Mouse (Mus musculus): ENCODE results near the gene Olfr551. TPM values are rescaled to one million over a fixed set of nuclear protein-coding genes. Genes with fewer than 3 reads are reported as not detected.

Gene Olfr551
- total RNA-seq, 2 experiments from 2014 or later, result not detected

Other genes with a start within 250 kb of the Olfr551 start
- gene Rrm1, start 150.2 kb downstream of the Olfr551 start, total RNA-seq (2021), result 10 to 100 TPM; 11.4 TPM
- gene Olfr543, start 110.2 kb downstream of the Olfr551 start, total RNA-seq (2021), result not detected
- gene Olfr544, start 103.6 kb downstream of the Olfr551 start, total RNA-seq (2021), result not detected
- gene Olfr545, start 92.3 kb downstream of the Olfr551 start, total RNA-seq (2021), result not detected
- gene Olfr547, start 57.1 kb downstream of the Olfr551 start, total RNA-seq (2021), result not detected
- gene Olfr548-ps1, start 51.0 kb downstream of the Olfr551 start, total RNA-seq (2021), result not detected
- gene Olfr549, start 42.0 kb downstream of the Olfr551 start, total RNA-seq (2021), result not detected
- gene Trim21, start 26.4 kb downstream of the Olfr551 start, total RNA-seq (2021), result 1 to 10 TPM; 1.7 to 1.9 TPM
- under 1 TPM; 0.32 to 0.35 TPM for gene Olfr550, start 20.4 kb downstream of the Olfr551 start, total RNA-seq (2021)
- gene Olfr552, start 5.9 kb upstream of the Olfr551 start, total RNA-seq (2021), result under 1 TPM; 0.08 to 0.15 TPM
- gene Olfr553, start 26.3 kb upstream of the Olfr551 start, total RNA-seq (2021), result not detected
- gene Olfr554, start 46.5 kb upstream of the Olfr551 start, total RNA-seq (2021), result not detected
- not detected for gene Olfr555, start 66.9 kb upstream of the Olfr551 start, total RNA-seq (2021)
- under 1 TPM in 1 of 2 experiments, not detected in 1; 0.13 TPM for gene Olfr556, start 73.0 kb upstream of the Olfr551 start, total RNA-seq (2021)
- gene Trim68, start 95.4 kb upstream of the Olfr551 start, total RNA-seq (2021), result 1 to 10 TPM; 3.5 to 4.0 TPM
- under 1 TPM in 1 of 2 experiments, not detected in 1; 0.13 TPM for gene Olfr557, start 104.0 kb upstream of the Olfr551 start, total RNA-seq (2021)
- under 1 TPM; 0.25 to 0.66 TPM for gene Olfr558, start 110.3 kb upstream of the Olfr551 start, total RNA-seq (2021)
- not detected for gene Olfr33, start 127.2 kb upstream of the Olfr551 start, total RNA-seq (2021)
- not detected for gene Olfr559, start 135.6 kb upstream of the Olfr551 start, total RNA-seq (2021)
- under 1 TPM in 1 of 2 experiments, not detected in 1; 0.17 TPM for gene Olfr560, start 167.5 kb upstream of the Olfr551 start, total RNA-seq (2021)
- gene Olfr78, start 167.6 kb upstream of the Olfr551 start, total RNA-seq (2021), result under 1 TPM; 0.59 to 0.77 TPM
- not detected for gene Olfr561, start 179.3 kb upstream of the Olfr551 start, total RNA-seq (2021)
- gene Olfr564, start 211.6 kb upstream of the Olfr551 start, total RNA-seq (2021), result under 1 TPM in 1 of 2 experiments, not detected in 1; 0.36 TPM

All from left cerebral cortex, postnatal 14 days (tissue).